Mouse (Mus musculus): Measurements from ENCODE around the gene Bbox1.

DNA sequence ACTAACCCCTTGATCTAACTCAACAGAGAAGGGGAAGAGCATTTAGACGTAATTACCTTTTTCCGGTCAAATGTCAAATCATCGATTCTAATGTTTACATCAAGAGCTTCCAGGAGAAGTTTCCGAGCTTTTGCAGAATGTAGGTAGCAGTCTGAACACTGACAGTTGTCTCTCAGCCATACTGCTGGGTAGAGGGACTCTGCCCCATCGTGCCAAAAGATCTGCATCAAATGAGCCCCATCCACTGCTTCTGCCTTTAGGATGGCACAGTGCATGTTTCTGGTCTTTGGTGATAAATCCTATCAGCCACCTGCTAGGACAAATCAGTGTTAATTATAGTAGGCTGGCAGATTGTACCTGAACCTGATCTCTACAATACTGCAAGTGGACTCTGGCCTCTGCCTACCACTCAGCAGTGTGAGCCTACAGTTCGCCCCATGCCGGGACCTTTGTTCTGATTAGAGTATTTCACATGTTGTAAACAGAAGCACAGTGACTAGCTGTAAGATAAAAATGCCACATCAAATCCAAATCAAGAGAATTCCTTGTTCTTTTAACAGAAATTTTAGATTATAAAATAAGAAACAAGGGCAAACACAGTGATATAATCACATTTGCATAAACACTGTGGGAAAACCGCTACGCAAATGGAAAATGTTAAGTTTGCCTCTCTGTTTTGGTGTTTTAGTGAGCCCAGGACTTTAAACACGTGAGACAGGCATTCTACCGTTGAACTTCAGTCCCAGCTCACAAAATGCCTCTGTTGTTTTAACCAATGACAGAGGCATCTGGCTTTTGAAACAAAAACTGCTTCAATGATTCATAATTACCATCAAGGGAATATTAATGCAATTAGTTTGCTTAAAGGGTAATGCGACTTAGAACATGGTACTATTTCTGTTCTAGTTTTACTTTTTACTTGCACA lies 8.7 kb downstream of the Bbox1 start:
- no peak for TF ChIP-seq CTCF (IDR thresholded peaks at IDR 0.05; ENCODE audit: control insufficient read depth, insufficient read depth, insufficient replicate concordance, low read depth, low read length)
- no peak for TF ChIP-seq POLR2A (IDR thresholded peaks at IDR 0.05; ENCODE audit: control insufficient read depth, low read depth, low read length)

All from testis, adult 2 months (tissue).